Mouse (Mus musculus): ENCODE data around the gene Rbm20.
"Not testable (repeated sequence)": the region's sequence is repeated elsewhere in the genome, so short reads cannot be mapped to it uniquely, and the experiment has no call there.

Rbm20 gene

GRCm38 (mm10) chr19:53791751-53792720 is 114.9 kb downstream of the Rbm20 start:
- DNase-seq (ENCODE audit: low spot score) = no peak

GRCm38 (mm10) chr19:53792976-53793897 is 116.1 kb downstream of the Rbm20 start:
- DNase-seq (ENCODE audit: low spot score) = peak; percentile 74

DNA sequence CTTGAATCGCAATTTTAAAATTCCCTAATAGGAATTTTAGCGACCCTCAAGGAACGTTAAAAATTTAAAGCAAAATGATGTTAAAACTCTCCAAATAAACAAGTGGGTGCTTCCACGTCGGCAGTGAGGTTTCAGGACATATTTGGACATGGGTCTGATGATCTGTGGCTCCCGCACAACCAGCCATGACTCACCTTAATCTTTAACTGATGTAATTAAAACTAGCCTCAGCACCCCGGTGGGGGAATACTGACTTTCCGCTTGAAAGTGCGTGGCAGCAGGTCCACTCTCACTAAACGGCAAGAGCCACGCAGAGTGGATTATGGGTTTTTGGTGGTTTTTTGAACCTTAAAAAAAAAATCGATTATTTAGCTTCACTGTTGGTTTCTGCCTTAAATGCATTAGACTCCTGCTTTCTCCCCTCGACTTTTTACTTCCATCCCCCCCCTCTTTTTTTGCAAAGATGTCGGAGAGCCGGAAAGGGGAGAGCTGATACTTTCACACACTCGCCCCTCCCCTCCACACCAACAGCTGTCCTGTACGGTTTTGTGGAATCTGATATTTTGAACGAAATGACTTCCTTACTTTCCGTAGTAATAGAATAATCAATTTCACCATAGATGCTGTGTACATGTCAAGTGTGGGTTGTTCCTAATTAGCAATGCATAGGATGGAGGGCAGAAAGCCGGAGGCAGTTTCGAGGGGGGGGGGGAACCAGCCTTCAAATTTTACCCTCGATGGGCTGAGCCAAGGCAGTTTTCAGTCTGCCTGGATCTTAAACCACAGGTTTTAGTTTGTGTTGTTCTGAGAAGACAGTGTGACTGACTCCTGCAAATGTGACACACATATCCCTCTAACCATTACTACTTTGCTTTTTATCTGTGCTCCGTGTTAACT is 117.1 kb downstream of the Rbm20 start:
- peak; percentile 59 for DNase-seq (ENCODE audit: low spot score)

GRCm38 (mm10) chr19:53794996-53795395 is 117.9 kb downstream of the Rbm20 start:
- DNase-seq (ENCODE audit: low spot score) = no peak

GRCm38 (mm10) chr19:53796020-53796419 is 118.9 kb downstream of the Rbm20 start:
- DNase-seq (ENCODE audit: low spot score) = no peak

DNA sequence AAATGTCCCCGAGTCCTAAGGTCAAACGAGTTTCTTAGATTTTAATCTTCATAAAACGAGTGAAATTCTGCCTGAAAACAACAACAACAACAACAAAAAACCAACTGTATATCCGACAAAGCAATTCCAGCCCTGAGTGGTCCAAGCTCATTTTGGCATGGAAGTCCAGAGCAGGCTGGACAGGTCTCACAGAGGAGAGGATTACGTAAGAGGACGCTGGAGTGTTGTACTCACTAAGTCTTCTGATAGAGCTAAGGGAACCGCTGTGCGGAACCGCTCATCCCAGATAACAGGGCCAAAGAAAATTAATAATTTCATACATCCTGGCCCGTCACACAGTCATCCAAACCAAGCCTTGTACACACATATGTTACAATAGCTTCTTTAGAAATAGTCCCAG is 120.7 kb downstream of the Rbm20 start:
- no peak for DNase-seq (ENCODE audit: low spot score)

- no peak for DNase-seq (ENCODE audit: low spot score)
Measured at GRCm38 (mm10) chr19:53799885-53800284, 122.8 kb downstream of the Rbm20 start.

DNA sequence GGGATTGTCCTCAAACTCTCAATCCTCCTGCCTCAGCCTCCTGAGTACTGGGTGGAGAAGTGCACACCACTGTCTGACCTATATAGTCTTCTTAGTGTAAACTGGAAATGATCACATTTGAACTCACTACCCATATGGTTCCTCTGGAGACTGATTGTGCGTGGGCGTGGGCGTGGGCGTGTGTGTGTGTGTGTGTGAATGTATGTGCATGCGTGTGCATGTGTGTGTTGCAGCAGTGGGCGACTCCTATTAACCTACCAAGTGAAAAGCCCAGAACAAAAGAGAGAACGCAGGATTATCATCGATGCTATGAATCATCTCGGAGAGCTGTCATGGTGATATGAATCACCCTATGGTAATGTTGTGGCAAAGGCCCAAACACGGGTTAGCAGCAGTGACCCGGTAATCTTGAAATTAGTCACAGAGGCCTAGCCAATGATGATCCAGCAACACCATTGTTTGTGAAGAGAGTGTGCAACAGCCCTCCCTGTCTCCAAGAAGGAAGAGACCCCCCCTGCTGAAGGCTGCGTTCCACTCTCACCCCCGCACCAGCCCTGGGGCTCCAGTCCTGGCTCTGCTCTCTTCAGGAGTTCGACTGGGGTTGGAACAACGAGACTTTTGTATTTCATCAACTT is 123.4 kb downstream of the Rbm20 start:
- DNase-seq (ENCODE audit: low spot score) = peak; percentile 83

- no peak for DNase-seq (ENCODE audit: low spot score)
Measured at GRCm38 (mm10) chr19:53801380-53801779, 124.3 kb downstream of the Rbm20 start.

- DNase-seq (ENCODE audit: low spot score) = no peak
Measured at GRCm38 (mm10) chr19:53801789-53802683, 124.9 kb downstream of the Rbm20 start.

DNA sequence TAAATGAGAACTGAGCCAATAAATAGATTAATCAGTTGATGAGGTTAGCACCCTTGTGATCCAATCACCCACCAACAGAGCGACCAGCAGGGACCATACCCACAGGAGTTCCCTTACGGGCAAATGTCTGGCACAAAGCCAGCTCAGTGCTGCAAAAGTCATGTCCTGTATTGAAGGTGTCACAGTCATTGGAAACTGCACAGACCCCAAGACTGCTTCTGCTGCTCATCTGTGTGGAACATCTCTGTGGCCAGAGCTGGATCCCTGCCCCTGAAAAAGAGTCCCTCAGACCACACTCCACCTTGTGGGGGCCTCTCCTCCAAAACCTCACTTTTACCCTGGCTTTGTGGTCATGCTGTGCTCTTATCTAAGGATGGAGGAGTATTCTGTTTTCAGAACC is 126.8 kb downstream of the Rbm20 start:
- peak; percentile 47 for DNase-seq (ENCODE audit: low spot score)

DNA sequence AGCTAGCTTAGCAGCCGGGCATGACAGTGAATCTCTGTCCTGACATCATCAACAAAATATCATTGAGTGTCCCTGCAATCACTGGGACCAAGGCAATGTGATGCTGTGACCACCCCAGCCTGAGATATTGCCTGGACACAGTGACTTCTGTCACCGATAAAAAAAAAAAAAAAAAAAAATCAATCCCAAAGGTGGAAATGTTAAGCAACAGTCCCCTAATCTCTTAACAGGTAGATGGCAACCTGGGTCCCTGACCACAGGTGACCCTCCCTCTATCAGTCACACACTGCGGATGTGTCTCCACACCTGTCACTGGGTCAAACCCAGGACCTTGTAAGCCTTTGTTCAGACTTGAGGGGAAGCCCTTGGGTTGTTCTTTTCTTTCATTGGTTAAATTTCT is 128.0 kb downstream of the Rbm20 start:
- DNase-seq (ENCODE audit: low spot score) = no peak

DNA sequence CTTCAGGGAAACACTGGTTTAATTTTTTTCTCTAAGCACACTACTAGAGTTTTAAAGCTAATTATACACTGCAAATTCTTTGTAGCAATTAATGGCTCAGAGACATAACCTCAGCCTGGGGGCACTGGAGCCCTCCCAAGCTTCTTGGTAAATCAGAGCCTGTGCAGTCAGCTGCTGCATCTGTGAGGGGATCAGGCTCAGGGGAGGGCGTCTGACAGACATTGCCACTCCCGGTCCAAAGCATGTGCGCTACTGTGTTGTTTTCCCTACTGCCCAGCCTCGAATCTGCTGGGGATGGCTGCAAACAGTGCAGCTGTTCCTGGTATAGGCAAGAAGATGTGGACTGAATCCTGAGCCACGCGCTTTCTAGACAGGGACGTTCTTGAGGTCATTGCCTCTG is 129.0 kb downstream of the Rbm20 start:
- no peak for DNase-seq (ENCODE audit: low spot score)

DNA sequence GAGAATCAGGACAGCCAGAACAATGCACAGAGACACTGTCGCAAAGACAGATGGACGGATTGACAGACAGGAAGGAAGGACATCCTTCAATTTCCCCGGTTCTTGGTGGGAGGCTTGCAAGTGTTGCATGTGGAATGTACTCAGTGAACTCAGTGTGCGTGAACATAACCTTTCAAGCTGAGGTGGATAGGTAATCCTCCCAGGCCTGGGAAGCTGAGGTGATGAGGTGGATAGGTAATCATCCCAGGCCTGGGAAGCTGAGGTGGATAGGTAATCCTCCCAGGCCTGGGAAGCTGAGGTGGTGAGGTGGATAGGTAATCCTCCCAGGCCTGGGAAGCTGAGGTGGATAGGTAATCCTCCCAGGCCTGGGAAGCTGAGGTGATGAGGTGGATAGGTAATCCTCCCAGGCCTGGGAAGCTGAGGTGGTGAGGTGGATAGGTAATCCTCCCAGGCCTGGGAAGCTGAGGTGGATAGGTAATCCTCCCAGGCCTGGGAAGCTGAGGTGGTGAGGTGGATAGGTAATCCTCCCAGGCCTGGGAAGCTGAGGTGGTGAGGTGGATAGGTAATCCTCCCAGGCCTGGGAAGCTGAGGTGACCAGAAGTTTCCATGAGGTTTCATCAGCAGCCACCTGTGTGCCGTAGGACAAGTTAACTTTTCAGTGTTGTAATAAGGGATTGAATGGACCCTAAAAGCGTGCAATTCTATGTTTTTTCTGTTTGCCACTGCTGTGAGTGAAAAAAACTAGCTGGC is 129.6 kb downstream of the Rbm20 start:
- DNase-seq (ENCODE audit: low spot score) = not testable (repeated sequence)

DNA sequence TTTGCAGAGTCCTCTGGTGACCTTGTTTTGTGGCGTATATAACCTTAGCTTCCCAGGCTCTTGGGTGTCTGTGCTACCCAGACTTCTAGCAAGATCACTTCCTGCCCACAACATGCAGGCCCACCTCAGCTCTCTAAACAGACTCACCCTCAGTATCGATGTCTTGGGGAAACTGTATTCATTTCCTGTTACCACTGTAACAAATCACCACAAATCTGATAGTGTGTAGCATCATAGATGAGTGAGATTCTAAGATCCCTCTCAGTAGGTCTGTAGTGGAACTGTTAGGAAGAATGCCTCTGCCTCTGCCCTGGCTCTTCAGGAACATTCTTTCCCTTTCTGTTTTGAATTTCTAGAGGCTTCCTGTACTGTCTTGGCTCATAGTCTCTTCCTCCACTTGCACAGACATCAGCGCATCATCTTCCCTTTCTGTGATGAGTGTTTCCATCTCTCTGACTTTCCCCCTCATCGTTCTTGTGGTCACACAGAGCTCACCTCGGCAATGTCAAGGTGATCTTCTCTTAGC is 130.2 kb downstream of the Rbm20 start:
- no peak for DNase-seq (ENCODE audit: low spot score)

DNA sequence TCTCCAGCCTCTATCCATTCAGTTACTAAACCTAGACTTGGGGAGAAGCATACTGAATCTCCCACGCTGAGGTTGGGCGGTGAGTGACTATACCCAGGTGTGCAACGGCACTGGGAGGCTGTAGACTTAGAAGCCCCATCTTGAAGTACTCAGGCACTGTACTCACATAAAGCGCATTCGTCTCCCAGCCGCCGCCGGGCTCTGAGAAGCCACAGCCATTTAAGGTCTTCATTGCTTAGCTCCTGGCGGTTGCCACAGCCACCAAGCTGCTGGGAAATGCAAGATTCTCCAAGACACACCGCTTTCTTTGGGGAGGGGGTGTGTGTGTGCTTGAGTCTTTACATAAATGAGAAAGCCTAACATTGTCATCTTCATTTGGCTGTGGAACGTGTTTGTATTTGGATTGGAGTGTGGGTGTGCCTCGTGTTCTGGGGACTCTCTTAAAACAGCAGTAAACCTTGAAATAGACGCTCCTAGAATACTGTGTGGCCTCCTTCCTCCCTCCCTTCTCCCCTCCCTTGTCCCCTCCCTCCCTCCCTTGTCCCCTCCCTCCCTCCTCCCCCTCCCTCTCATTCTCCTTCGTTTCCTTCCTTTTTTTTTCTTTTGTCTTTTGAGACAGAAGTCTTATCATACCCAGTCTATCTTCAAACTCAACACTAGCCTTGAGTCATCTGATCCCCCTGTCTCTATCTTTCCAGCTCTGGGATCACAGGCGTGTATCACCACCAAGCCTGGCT is 131.1 kb downstream of the Rbm20 start:
- no peak for DNase-seq (ENCODE audit: low spot score)

GRCm38 (mm10) chr19:53809185-53809861 is 132.2 kb downstream of the Rbm20 start:
- DNase-seq (ENCODE audit: low spot score) = no peak

- DNase-seq (ENCODE audit: low spot score) = no peak
Measured at GRCm38 (mm10) chr19:53810024-53810423, 132.9 kb downstream of the Rbm20 start.
